Mouse (Mus musculus) v-Abl transformed pro-B cells (cell line): ENCODE data around the gene Nisch.

ENCODE experiments used
- in situ Hi-C, 2 experiments: fragments of 400-800 bp; cut with MboI; formaldehyde crosslinking; loops; one replicate each; pipeline ENCODE4 v1.15.1; 2025; ENCODE audit not compliant: unreplicated experiment in 2 of 2

Nisch gene

GRCm38 (mm10) chr14:31168425-31168824 is 48.3 kb downstream of the Nisch start, which contains the start of gene Stab1:
Gene Stab1 (minus strand): TSS chr14:31168641.
- in situ Hi-C loops = no loop called here

DNA sequence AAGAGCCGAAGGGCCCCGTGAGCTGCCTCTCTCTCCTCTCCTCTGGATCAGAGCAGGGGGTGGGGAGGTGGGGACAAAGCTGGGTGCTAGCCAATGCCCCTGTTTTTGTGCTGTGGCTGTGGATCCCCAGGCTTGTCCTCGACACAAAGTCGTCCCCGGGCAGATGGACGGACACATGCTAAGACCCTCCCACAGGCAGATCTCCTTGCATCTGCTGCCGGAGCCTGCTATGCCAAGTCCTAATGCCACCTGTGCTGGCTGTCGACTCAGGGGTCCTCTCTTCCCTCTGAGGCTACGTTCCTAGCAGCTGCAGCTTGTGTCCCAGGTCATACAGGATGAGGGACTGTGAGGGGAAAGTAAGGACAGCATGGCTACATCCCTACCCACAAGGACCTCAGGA is 49.9 kb downstream of the Nisch start:
- in situ Hi-C loops = no loop called here

DNA sequence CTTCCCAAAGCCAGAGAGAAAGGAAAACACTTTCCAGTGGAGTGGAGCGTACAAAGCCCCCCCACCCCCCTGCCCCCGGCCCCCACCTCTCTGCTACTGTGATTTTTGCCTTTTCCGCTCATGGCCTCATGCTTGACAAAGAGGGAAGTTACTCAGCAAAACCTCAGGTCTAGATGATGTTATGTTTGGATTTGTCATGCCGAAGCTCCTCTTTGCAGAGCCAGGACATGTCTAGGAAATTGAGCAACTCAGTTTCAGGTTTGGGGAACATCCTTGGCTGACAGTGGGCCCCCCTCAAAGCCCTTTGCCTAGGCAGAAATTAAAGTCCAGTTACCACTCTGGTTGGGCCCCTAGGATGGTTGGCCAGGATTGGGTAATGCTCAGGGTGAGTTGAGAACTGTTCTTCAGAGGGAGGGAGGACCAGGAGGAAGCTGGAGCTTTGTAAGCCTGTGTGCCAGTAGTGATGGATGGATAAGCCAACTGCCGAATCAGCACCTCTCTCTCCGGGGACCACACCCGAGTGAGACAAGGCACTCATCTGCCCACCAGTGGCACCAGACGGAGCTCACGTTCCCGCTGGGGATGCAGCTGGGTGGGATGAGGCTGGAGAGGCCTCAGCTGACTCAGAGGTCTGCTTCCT is 50.6 kb downstream of the Nisch start:
- in situ Hi-C loops = no loop called here

GRCm38 (mm10) chr14:31165458-31165857 is 51.3 kb downstream of the Nisch start:
- in situ Hi-C loops = no loop called here

DNA sequence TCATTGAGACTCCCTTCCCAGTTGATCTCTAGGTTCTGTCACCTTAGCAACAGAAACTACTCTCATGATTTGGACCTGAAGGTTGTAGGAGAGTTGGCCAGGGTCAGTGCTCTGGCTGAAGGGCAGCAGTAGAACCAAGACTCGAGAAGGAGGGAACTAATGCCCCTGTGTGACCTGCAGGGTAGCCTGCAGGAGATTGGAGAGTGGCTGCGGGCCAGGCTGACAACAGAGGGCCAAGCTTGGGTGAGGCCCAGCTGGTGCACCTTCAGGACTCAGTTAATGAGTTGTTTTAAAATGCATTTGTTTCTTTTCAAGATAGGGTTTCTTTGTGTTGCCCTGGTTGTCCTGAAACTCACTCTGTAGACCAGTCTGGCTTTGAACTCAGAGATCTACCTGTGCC is 51.7 kb downstream of the Nisch start:
- in situ Hi-C loops = no loop called here

DNA sequence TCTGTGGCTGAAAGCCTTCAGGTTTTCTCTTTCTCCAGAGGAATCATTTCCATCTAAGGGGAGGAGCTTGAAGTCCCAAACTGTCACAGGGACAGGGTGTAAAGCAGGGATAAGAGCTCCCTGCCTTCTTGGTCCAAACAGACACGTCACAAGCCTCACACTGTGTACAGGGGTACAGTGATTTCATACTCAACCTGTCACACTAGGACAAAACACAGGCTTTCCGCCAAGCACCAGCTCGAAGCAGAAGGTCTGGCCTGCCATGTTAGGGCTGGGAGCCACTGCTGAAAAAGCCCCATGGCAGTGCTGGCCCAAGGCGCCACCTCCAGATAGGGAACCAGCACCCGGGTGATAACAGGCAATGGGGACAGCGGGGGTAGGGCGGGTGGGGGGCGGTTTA is 52.7 kb downstream of the Nisch start:
- in situ Hi-C loops = no loop called here

DNA sequence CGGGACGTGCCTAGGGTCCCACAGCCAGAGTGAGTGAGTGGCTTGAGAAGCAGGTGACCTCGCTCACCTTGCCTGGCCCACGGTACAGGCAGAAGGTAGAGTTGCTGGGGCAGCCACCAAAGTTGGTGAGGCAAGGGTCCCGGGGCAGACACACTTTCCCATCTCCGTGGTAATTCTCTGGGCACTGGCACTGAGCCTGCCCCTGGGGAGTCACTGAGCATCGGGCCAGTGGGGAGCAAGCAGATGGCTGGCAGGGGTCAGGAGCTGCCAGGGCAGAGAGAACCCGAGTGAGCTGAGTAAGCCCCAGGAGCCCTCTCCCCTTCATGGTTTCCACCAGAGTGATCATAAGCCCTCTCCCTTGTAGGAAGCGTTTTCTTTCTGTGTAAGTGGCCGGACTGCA is 55.1 kb downstream of the Nisch start:
- in situ Hi-C loops = no loop called here

DNA sequence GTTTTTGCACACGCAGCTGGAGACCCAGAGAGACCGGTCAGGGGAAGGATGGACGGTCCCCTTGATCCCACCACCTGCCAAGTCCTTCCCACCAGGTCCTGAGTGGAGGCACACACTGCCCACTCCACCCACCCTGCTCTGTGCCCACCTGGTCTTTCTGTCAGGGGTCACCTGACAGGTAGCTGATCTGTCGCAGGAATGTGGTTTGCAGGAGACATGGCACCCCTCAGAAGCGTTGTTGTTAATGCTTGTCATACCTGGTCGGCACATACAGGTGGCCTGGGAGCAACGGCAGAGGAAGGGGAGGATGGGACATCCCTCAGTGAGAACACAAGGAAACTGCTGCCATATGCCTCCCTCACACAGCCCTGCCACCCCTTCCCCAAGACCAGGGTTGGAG is 55.6 kb downstream of the Nisch start:
- in situ Hi-C loops = no loop called here

GRCm38 (mm10) chr14:31160196-31161150 is 56.3 kb downstream of the Nisch start:
- in situ Hi-C loops = no loop called here

- in situ Hi-C loops = no loop called here
These were observed 71.1 kb downstream of the Nisch start for GRCm38 (mm10) chr14:31145694-31146093.

DNA sequence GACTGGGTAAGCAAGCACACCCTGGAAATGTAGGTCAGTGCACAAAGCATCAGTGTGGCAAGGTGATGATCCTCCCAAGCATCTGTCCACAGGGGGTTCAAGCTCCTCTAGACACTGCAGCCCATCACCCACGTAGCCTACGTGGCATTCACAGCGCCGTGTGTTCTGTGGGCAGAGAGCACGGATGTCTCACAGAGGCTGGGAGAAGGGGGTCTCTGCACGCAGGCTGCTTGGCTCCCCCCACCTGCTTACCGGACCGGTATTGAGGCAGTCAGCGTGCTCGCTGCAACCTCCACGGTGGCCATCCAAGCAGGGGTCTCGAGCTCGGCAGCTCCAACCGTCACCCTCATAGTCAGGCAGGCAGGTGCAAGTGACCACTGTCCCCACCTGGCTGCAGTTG is 75.7 kb downstream of the Nisch start:
- in situ Hi-C loops = no loop called here

GRCm38 (mm10) chr14:31140141-31140540 is 76.6 kb downstream of the Nisch start:
- in situ Hi-C loops = no loop called here

GRCm38 (mm10) chr14:31139666-31140065 is 77.1 kb downstream of the Nisch start:
- in situ Hi-C loops = no loop called here

DNA sequence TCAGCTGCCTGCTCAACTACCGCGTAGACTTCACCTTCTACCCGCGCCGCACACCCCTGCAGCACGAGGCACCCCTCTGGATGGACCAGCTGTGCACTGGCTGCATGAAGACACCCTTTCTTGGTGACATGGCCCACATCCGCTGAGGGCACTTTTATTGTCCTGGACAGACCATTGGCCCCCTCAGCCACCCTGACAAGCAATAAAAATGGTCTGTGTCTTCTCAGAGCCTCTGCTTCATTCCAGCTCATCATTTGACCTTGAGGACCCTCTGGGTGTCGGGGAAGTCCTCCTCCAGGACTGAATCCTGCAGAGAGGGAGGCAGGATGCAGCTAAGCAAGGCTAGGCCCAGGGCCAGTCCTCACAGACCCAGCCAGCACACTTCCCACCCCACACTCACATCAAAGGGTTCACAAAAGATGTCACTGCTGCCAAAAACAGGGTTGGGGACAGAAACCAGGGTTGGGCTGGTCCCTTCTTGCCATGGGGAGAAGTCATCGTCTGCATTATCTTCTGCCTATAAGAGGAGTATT is 77.8 kb downstream of the Nisch start:
- in situ Hi-C loops = no loop called here

GRCm38 (mm10) chr14:31138219-31138896 is 78.4 kb downstream of the Nisch start:
- in situ Hi-C loops = no loop called here

DNA sequence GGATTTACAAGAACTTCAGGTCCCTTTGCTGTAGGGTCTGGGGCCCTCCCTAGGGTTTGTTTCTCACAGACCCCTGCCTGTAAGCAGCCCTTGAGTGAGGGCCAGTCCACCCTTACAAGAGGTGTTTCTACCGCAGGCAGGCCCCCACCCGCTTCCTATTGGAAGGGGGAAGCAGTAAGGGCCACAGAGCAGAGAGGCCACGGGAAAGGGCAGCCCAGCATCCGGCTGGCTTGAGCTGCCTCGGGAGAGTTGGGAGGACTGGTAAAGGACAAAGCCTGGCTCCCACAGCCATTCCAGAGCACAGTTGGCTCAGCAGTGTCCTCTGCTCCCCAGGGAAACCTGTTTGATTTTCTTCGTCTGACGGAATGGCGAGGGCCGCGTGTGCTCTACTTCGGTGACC is 79.0 kb downstream of the Nisch start:
- in situ Hi-C loops = no loop called here

DNA sequence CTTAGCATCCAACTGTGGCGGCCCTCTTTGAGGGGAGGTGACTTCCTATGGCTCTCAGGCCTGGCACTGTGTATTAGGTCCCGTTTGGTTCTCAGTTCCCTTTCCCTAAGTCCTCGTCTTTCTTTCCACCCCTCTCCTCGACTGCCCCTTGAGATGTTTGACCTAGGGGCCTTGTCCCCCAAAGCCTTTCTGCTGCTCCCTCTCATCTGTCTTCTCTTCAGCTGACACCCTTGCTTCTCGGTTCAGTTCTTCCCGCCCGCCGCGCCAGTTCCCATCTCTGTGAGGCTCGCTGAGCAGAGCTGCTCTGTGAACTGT is 79.5 kb downstream of the Nisch start:
- in situ Hi-C loops = no loop called here

GRCm38 (mm10) chr14:31136411-31137280 is 80.1 kb downstream of the Nisch start:
- in situ Hi-C loops = no loop called here

DNA sequence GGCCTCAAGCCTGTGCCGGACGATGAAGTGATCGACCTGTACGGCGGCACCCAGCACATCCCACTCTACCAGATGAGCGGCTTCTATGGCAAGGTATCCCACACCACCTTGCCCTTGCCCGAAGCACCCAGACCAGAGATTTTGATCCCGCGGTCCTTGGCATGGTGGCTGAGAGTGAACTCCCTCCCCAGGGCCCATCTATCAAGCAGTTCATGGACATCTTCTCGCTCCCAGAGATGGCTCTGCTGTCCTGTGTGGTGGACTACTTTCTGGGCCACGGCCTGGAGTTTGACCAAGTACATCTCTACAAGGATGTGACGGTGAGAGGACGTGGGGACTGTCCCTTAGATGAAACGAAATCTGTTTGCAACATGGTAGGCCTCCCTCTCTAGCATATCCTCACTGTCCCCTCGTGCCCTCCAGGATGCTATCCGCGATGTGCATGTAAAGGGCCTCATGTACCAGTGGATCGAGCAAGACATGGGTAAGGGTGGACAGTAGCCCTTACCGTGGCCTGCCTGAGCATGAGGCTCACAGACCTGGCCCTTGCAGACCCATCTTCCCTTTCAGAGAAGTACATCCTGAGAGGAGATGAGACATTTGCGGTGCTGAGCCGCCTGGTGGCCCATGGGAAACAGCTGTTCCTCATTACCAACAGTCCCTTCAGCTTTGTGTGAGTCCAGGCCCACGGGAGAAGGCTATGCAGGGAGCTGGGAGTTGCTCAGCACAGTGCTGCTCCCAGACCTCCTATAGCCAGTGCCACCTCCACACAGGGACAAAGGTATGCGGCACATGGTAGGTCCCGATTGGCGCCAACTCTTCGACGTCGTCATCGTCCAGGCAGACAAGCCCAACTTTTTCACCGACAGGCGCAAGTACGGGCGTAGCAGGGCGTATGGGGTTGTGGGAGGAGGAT is 81.0 kb downstream of the Nisch start:
- in situ Hi-C loops = no loop called here
